Mouse (Mus musculus): ENCODE data around the gene Taar9. TPM values are rescaled to one million over a fixed set of nuclear protein-coding genes. Genes with fewer than 3 reads are reported as not detected.
"Not testable (repeated sequence)": the region's sequence is repeated elsewhere in the genome, so short reads cannot be mapped to it uniquely, and the experiment has no call there.

Taar9 gene
- not detected for total RNA-seq (2021)
- long read RNA-seq, experiment 1, result 0 reads
- long read RNA-seq, experiment 2, result 0 reads

- intact Hi-C loops (cut with DNase I); DNase-seq: not testable (repeated sequence)
Observed at GRCm38 (mm10) chr10:24109434-24109833, at the start of gene Taar9. Taar9 (minus strand) TSS chr10:24109534.

GRCm38 (mm10) chr10:24158470-24159254 lies 49.3 kb upstream of the Taar9 start:
- no peak for DNase-seq
- intact Hi-C loops (cut with DNase I), result no loop called here

GRCm38 (mm10) chr10:24150086-24150485 lies 40.8 kb upstream of the Taar9 start:
- no peak for DNase-seq
- intact Hi-C loops (cut with DNase I), result no loop called here

DNA sequence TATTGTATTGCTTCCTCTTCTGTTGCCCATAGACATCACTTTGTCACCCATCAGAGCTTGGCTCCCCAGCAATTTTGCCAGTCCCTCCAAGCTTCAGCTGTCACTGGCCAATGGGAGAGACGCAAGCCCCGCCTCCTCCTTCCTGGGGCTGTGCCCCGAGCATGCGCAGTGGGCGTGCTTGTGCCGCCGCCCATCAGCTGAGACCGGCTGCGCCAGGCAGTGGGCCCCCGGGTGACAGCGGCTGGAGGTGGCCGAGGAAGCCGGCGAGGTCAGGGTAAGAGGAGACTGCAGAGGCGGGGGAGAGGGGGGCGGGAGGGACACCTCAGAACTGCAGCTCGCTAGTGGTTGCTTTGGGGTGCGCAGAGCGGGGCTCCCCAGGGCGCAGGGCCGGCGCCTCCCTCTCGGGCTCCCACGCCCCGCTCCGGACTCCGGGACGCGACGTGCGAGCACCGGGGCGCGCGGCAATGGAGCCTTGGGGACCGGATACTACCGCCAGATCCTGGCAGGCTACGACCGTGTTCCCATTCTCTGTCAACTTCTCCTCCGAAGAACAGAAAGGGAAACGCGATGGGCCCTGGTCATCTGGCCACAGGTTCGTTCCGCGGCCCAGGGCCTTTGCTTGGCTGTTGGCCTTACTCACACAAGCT lies 39.9 kb upstream of the Taar9 start, which contains the start of gene Stx7:
Stx7 (plus strand) TSS at position 168 of the 647 bp plus-strand sequence.
- intact Hi-C loops (cut with DNase I), result no loop called here
- peak; percentile 95 to 96 for DNase-seq

DNA sequence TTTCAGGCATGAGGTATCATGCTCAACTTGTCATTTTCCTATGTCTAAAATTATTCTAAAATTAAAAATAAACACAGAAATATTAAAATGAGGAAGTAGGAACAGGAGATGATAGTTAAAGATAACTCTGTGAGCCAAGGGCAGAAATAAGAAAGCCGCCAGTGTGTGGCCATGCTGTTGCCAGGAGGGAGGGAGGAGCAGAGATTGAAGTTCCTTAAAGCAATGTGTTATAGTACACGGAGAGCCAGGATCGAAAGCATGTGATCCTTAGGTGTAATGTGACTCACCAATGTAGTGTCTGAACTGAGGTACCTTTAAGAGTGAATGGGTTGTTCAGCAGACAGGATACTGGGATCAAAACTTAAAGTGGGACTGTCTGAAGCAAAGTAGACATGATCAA lies 33.4 kb upstream of the Taar9 start:
- DNase-seq, result no peak

GRCm38 (mm10) chr10:24138623-24139261 lies 29.4 kb upstream of the Taar9 start:
- no peak for DNase-seq
- intact Hi-C loops (cut with DNase I), result no loop called here

More for the DNA sequence above, 33.4 kb upstream of the Taar9 start:
- intact Hi-C loops (cut with DNase I), result no loop called here

GRCm38 (mm10) chr10:24134071-24134645 lies 24.8 kb upstream of the Taar9 start:
- no peak for DNase-seq
- intact Hi-C loops (cut with DNase I), result loop anchor here (5.0 kb wide), 1 partner anchor 157 kb away; no protein-coding TSS in a partner anchor

DNA sequence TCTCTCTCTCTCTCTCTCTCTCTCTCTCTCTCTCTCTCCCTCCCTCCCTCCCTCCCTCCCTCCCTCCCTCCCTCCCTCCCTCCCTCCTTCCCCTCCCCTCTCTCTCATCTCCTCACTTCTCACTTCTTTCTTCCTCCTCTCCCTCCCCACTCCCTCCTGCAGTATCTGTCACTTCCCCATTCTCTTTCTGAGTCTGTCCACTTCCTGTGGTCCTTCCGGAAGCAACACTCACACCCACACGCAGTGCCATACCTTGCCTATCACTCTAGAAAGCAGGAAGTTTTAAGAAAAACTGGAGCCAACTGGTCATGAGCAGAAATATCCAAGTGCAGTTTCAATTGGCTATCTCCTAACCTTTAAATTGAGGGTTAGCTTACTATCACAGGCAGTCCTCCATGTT lies 23.8 kb upstream of the Taar9 start:
- no peak for DNase-seq
- intact Hi-C loops (cut with DNase I), result loop anchor here (5.0 kb wide), 1 partner anchor 156 kb away; no protein-coding TSS in a partner anchor

DNA sequence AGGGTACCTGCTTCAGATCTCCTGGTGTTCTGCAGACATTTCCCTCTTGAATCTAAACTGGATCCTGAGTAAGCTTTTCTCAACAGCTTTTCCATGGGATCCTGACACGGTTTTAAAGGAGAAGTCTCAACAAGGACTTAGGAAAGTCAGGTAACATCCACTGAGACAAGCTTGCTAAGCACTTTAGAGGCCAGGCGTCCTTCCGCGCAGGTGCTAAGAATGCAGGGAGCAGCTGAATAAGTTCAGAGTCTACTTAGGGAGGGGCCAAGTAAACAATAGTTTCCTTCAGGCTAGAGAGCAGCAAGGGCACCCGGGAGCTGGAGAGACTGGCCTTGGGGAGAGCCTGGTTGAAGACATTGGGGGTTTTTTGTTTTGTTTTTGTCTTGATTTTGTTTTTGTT lies 22.9 kb upstream of the Taar9 start:
- intact Hi-C loops (cut with DNase I), result loop anchor here (5.0 kb wide), 1 partner anchor 155 kb away; no protein-coding TSS in a partner anchor
- DNase-seq, result no peak

- intact Hi-C loops (cut with DNase I), result loop anchor here (2.0 to 5.0 kb wide), 2 partner anchors 154 to 315 kb away; no protein-coding TSS in a partner anchor
Observed at GRCm38 (mm10) chr10:24131451-24132262, 22.3 kb upstream of the Taar9 start.

GRCm38 (mm10) chr10:24111116-24111778 lies 1.9 kb upstream of the Taar9 start:
- intact Hi-C loops (cut with DNase I), result loop anchor here (2.0 kb wide), 1 partner anchor 132 kb away; no protein-coding TSS in a partner anchor
- peak; percentile 32 to 70 for DNase-seq

More at GRCm38 (mm10) chr10:24131451-24132262, 22.3 kb upstream of the Taar9 start:
- DNase-seq, result peak; percentile 34 to 73

- DNase-seq, result no peak
- intact Hi-C loops (cut with DNase I), result no loop called here
Observed at GRCm38 (mm10) chr10:24108236-24108635, 1.1 kb downstream of the Taar9 start.

DNA sequence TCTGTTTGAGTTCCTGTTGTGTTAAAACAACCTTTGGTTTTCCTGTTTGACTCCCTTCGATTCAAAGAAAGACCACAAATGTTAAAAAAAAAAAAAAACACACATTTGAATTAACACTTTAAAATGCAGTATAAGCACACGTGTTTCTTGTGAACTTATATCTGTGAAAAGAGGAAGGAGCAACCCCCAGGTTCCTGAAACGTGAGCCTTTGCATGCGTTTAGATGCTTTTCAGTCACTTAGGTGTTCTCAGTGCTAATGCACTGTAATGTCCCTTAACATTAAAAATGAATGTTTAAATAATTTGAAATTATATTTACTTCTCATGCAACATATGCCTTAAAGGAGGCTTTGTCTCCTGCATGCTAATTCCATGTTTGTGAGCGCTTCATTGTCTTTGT lies 1.6 kb downstream of the Taar9 start:
- intact Hi-C loops (cut with DNase I), result no loop called here
- no peak for DNase-seq

- intact Hi-C loops (cut with DNase I), result not testable (repeated sequence)
Observed at GRCm38 (mm10) chr10:24103299-24103698, 6.0 kb downstream of the Taar9 start.

GRCm38 (mm10) chr10:24101812-24102211 lies 7.5 kb downstream of the Taar9 start, which contains the start of gene Taar8c:
Taar8c (minus strand) TSS chr10:24101912.
- intact Hi-C loops (cut with DNase I); DNase-seq: not testable (repeated sequence)

More at GRCm38 (mm10) chr10:24103299-24103698, 6.0 kb downstream of the Taar9 start:
- DNase-seq, result not testable (repeated sequence)

DNA sequence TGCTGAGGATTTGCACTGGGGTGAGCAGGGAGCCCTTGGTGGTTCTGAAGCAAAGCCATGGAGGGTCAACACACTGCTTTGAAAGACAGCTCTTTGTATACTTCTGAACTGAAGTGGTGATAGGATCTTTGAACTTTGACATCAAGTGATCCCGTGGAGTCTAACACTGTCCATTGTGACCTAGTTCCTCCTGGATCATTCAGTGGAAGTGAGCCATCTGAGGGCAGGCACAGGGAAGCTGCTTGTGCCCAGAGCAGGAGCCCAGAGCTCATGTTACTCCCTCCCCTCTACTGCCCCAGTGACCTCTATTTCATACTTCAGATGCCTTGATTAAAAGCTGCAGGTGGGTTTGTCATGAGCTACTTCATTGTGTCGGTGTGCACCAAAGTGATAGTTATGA lies 12.3 kb downstream of the Taar9 start:
- DNase-seq; intact Hi-C loops (cut with DNase I): not testable (repeated sequence)

DNA sequence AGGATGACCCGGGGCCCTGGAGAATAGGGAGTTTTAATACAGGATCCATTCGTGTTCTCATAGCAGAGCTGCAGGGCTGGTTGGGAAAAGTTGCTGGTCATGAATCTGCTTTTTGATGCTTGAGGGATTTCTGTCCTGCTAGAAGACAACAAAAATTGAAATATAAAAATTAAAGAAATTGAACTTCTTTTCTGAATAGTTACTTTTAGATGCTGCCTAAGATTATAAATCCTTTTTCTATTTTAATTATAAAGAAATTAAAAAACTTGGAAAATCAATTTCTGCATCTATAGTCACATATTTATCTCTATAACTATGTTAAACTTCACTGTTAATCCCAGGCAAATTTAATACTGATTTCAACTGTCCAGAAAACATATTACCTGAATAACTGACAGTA lies 17.1 kb downstream of the Taar9 start, which contains the start of gene Taar8b:
Taar8b (minus strand) TSS at position 101 of the 400 bp plus-strand sequence.
- intact Hi-C loops (cut with DNase I), result no loop called here
- DNase-seq, result no peak

GRCm38 (mm10) chr10:24087168-24087567 lies 22.2 kb downstream of the Taar9 start:
- no peak for DNase-seq
- intact Hi-C loops (cut with DNase I), result no loop called here

- no peak for DNase-seq
- intact Hi-C loops (cut with DNase I), result no loop called here
Observed at GRCm38 (mm10) chr10:24086555-24086954, 22.8 kb downstream of the Taar9 start.

Measured in heart, postnatal 14 days (tissue).